Mouse (Mus musculus) lung, postnatal 14 days (tissue): ENCODE data around the gene Ddx42.
A peak's percentile ranks its signal among the peaks of the same experiment; 100 is the strongest.
"Not testable (repeated sequence)": the region's sequence is repeated elsewhere in the genome, so short reads cannot be mapped to it uniquely, and the experiment has no call there.

Experiments
- DNase-seq: peaks from one replicate; pipeline ENCODE4 v3.0.0; 2021

Gene Ddx42

DNA sequence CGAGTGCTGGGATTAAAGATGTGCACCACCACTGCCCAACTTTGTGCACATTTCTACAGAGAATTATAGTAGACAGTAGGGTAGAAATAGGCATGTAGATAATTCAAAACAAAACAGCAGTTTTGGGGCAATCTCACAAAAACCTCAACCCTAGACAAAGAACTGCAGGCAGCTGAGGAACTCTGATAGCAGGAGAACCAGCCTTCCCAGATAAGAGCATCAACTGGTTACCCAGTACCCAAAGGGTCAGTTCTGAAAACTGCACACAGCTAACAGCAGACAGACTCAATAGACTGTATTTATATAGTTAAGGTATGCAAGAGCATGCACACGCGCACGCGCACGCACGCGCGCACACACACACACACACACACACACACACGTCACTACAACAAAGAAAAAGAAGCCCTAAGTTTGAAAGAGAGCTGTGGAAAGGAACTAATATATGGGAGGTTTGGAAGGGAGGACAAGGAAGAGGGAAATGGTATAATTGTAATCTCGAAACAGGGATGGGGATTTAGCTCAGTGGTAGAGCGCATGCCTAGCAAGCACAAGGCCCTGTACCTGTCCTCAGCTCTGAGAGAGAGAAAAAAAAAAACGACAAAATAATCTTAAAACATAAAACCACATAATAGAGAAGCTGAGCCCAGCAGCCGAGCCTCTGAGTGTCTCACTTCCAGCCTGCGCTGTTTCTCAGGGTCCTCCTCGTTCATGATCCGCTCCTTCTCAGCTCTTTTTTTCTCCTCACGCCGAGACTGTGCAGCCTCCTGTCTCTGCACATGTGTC, 15.2 kb upstream of the Ddx42 start:
- no peak for DNase-seq

DNA sequence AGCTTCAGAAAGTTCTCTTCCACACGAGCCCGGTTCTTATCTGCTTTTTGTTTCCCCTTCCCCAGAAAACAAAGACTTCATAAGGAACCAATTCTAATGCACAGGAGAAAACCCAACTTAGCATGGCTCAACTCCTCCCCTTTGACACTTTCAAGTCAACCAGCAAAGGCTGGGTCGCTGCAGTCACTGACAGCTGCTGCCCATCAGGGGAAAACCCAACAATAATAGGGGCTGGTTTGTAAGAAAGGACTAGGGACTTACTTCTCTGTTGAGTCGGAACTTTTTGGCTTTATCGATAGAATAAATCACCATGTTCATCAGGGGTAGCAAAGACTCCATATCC, 14.6 kb upstream of the Ddx42 start, which contains the start of gene Strada:
Gene Strada, minus strand, starts transcription at position 46 of the 343 bp plus-strand sequence.
- DNase-seq, result no peak

DNA sequence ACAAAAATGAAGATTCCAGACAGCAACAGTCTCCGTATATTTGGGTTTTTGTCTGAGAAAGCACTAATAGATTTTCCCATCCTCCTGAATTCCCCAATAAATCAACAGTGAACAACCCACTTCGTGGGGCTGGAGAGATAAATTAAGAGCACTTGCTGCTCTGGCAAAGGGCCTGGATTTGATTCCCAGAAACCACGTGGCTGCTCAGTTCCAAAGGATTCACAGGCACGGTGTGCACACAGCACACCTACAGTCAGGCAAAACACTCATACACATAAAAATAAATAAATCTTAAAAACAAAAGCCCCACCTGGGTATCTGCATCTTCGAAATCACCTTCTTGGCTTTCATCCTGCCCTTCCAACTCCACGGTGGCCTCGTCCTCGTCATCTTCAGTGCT, 4.0 kb upstream of the Ddx42 start:
- no peak for DNase-seq

DNA sequence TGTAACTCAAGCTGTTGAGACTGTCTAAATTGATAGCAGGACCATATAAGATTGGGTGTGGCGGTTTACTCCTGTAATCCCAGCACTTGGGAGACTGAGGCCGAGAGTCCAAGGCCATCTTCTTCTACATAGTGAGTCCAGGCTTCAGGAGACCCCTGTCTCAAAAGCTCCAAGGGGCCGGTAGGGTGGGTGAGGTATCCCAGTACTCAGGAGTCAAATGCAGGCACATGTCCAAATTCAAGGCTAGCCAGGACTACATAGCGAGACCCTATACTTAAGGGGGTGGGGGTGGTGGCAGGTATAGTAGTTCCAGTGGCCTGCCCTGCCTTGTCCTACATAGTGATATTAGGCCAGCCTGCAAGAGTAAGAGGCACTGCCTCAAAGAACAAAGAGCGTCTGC, 1.9 kb upstream of the Ddx42 start:
- DNase-seq, result no peak

DNA sequence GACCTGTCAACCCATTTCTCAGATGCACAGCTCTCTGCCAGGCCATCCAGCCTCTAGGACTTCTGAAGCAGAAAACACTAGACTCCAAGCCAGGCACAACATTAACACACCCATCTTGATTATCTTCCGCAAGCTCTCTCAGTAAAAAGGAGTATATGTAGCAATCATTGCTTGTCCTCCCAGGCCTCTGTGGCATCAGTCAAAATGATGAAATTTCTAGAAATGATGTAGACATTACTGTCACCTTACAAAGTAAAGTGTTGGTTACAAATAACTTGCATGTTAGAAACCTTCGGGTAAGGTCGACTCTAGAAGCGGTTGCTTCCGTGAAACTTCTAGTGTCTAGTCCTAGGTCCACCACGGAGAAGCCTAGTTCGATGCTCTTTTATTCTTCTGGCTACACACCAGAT, 1.3 kb upstream of the Ddx42 start:
- no peak for DNase-seq

DNA sequence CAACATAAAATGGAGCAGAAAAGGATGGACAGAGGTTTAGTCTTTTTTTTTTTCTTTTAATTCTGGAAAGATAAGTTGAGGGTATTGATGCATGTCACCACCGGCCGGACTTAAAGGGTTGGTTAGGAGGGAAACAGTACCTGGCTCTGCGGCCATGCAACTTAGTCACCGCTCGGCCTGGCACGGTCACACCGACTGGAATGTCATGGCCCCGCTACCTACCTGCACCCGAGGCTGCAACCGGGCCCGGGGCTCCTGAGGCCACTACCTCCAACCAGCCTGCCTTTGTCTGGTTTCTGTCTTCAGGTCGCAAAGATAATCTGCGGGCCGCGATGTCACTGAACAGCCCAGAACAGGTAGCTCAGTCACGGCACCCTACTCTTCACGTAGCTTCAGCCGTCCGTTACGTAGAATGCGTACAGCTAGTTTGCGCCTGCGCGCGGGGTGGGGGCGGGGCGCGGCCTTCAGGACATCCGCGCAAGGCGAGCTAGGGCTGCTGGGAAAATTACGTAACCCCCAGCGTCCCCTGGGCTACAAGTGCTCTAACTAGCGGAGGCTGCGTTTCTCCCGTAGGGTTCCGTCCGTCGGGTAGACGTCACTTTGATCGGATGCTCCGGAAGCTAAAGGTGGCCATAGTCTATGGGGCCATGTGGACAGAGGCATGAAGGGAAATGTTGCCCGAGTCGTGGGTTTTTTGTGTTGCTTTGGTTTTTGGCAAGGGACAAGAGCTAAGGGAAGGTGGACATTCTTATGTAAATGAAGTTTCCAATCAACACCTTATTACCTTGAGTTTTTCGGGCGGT, 598 bp upstream of the Ddx42 start, which contains the start of gene Ccdc47:
Gene Ccdc47, minus strand, starts transcription at position 418 of the 803 bp plus-strand sequence.
- DNase-seq, result peak; percentile 93

DNA sequence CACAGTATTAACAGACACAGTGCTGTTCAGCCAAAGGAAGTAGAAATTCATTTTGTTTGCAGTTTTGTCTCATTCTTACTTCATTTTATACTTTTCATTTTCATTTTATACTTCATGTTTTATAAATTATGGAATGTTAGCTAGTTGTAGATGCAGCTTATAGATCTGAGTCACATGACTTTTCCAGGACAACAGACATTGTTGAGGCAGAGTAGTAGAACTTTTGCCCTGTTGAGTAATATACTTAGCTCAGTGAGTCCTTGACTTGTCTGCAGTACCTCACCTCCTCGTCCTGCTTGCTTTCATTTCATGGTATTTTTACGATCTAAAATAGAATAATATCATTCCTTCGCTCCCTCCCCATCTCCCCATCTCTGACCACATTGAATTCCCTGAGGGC, 3.9 kb downstream of the Ddx42 start:
- no peak for DNase-seq

DNA sequence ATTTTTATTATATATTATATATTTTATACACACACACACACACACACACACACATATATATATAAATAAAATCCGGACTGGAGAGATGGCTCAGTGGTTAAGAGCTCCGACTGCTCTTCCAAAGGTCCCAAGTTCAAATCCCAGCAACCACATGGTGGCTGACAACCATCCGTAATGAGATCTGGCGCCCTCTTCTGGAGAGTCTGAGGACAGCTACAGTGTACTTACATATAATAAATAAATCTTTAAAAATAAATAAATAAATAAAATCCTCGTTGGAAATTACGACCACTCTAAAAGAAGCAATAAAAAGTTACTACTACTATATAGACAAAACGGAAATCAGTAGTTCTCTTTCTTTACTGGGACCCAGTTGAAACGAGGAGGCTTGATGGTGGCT, 17.3 kb downstream of the Ddx42 start:
- not testable (repeated sequence) for DNase-seq

DNA sequence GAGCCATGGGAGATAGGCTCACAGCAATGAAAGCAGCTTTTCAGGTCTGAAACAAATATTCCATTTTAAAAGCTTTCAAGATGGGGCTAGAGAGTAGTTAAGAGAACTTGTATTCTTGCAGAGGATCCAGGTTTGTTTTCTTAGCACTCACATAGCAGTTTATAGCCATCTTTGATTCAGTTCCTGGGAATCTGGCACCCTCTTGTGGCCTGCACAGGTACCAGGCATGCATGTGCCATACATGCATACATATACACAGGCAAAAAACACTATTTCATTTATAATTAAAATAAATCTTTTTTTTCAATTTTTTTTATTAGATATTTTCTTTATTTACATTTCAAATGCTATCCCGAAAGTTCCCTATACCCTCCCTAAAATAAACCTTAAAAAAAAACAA, 30.1 kb downstream of the Ddx42 start:
- DNase-seq, result no peak

DNA sequence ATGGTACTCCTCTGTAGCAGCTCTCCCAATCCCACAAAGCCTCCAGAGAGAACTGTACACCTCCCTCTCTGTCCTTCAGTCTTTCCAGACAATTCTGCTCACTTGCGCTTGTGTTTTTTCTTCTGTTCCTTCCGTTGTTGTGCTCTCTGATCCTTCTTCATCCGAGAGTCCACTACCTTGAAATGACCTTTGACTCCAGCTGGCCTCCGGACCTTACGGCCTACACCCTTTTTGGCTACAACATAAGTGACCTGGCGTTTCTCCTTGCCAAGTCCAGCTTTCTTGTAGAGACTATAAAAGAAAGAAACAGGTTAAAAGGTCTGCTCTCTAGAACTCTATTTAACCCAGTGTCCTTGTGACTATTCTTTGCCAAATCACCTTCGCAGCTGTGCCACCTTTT, 32.6 kb downstream of the Ddx42 start:
- DNase-seq, result no peak

DNA sequence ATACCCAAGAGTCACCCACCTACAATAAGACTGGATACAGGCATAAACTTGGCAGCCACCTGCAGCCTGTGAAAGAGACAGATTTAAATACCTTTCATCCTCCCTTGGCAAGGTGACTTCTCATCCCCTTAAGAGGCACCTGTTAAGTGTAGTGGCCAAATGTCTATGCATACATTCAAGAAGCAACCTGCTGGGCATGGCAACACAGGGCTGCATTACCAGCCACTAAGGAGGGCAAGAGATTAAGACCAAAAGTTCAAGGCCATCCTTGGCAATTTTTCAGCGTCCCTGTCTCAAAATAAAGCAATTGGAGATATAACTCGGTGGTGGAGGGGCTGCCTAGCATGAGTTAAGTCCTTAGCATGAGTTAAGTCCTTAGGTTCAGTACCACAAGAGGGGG, 38.0 kb downstream of the Ddx42 start:
- DNase-seq, result no peak

DNA sequence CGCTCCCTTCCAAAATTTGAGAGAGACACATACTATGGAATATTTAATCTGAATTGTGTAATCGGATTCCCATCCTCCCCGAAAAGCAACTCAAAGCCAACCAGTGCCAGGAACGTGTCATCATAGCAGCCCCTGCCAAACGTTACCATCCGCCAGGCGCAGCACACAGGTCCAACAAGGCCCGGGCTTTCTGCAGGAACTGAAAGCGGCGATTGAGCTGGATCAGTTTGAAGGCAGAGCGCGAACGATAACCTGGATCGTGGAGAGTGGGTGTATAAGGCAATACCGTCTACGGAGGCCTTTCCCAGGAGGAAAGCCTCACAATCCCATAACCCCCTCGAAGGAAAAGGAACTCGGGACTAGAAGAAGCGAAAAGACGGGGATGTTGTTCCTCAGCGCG, 38.4 kb downstream of the Ddx42 start:
- DNase-seq, result no peak

DNA sequence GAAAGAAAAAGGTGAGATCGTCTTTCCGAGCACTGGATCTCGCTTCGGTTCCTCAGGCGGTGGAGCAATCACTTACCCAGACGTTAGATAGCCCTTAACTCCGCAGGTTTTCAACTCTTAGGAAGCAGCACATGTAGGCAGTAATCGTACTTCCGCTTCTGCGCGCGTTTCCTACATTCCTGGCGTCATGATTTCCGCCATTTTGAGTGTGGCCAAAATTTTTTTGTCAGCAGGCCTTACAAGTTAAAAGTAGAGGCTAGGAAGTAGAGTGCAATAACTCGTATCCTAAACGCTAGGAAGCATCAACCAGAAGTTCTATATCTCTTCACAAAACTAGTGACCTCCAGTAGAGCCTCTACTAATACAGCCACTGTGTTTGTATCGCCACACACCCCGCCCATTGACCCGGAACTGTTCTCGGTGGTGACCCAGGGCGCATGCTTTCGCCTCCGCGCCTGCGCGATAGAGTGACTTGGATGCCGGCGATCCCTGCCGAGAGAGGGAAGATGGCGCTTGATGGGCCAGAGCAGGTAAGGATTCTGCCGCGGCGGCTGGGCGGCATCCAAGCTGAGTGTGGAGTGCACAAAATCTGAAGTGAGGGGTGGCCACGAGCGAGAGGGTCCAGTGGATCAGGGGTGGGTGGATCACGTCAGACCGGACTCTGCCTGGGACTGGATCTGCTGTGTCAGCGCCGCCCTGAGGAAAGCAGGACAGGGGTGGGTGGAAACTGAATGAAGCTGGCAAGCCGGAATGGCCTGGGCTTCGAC, 39.1 kb downstream of the Ddx42 start, which contains the start of the genes Ftsj3 and Psmc5:
Gene Ftsj3, minus strand, starts transcription at position 395 of the 767 bp plus-strand sequence.
Gene Psmc5, plus strand, starts transcription at position 470 of the 767 bp plus-strand sequence.
- peak; percentile 100 for DNase-seq

DNA sequence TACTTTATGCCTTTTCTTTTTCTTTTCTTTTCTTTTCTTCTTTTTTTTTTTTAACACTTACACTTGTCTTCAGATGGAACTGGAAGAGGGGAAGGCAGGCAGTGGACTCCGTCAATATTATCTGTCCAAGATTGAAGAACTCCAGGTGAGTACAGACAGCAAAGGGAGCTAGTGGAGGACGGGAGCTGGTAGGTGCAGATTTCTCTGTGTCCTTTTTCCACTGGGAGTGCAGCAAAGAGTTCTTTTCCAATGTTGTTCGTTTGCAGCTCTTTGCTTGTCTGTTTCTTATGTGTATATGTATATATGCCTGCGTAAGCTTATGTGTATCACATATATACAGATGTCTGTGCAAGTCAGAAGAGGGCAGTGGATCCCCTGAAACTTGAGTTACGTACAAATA, 40.0 kb downstream of the Ddx42 start:
- DNase-seq, result peak; percentile 58

DNA sequence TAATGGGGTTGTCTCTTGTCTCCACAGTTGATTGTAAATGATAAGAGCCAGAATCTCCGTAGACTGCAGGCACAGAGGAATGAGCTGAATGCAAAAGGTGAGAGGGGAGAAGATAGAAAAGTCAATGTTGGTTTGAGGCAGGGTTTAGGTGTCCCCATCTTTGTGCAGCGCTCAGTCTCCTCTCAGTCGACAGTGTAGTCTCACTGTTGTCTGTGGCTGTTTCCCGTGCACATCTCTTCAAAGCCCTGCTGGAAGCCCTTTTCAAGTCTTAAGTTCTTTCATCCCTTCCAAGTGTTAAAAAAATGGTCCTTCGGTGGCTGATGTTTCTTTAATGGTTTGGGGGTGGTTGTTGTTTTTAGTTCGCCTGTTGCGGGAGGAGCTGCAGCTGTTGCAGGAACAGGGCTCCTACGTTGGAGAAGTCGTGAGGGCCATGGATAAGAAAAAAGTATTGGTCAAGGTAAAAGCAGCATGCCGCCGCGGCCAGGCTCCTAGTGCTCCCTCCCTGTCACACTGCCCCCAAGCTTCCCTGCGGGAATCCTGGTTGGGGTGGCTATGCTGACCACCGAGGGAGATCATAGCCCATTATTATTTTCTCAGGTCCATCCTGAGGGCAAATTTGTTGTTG, 44.2 kb downstream of the Ddx42 start:
- DNase-seq, result no peak

DNA sequence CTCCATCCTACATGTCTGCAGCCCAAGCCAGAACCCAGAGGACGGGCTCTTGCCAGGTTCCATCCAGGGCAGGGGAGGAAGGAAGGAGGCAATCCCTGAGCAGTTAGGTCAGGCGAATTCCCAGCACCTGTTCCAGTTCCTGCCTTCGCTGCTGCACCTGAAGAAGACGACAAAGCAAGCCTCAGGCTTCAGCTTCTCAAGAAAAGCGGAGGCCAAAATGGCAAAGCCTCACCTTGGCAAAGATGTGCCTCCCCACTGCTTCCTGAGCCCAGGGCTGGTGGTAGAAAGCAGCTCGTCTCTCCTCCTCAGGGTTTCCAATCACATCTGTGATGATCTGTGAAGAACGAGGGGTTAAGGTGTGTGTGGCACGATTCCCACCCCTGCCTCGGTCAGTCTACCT, 47.2 kb downstream of the Ddx42 start:
- DNase-seq, result no peak

DNA sequence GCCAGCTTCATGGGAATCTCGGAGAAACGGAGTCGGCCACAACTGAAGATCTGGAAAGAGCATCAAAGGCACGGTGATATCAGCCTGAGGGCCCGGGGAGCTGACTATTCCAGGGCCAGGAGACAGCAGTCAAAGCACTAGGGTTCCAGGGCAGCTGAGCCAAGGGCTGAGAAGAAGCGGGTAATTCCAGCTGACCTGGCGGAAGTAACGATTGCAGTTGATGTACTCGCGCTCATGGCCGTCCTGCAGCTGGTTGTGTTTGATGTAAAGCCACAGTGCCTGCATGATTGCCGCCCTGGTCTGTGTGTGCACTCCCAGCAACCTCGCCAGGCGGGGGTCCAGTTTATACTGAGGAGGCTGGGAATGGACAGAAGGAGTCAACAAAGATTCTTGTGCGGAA, 48.3 kb downstream of the Ddx42 start:
- DNase-seq, result no peak

DNA sequence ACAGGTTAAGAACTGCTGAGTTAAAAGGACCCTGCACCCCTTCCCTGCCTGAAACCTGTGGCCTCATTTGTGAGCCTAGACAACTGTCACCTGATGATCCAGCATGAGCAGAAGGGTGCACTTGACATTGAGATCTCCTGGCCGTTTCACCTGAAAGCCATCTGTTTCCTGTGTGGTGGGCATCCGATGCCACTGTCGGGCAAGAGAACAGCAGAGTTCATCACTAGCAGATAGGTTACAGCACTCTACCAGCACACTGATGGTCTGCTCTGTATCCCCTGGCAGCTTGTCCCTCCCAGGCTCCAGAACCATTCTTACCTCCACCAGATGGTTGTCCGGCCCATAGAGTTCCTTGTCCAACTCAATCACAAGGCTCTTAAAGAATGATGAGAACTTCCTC, 48.8 kb downstream of the Ddx42 start:
- no peak for DNase-seq

DNA sequence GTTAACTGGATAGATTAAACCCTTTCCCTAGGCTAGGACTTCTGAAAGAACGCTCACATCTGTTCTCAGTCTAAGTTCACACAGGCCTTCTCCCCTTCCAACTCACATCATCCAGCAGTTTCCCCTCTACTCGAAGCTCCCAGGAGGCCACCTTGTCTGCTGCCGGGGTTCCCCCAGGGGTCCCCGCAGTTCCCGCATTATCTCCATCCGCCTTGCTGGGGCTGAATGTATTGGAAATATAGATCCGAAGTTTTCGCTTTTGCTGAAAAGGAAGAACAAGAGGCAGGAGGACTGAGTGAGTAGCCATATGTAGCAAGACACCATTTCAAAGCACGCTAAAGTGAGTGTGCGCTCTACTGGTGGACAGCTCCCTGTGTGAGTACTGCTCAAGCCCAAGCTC, 49.7 kb downstream of the Ddx42 start:
- DNase-seq, result no peak

DNA sequence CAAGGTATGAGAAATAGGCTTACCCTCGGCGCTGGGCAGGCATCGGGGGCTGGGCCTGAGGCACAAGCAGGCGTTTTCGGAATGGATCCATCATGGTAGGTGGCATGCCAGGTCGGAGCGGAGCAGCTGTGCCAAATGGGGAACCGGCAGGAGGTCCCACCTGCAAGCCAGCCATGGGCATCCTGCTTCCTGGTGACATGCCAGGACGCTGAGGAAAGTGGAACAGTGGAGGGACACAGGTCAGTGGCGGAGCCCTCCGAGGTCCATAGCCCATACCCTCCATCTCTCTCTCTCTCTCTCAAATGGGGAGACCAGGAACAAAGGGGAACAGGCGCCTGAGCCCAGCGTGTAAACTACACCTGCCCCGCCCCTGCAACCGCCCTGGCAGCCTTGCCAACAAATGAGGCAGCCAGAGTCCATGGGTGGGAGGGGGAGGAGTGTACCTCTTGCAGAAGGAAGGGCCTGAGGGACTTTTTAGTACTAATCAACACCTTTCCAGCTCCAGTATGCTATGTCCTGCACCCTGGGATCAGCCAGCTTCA, 50.7 kb downstream of the Ddx42 start:
- DNase-seq, result peak; percentile 57

DNA sequence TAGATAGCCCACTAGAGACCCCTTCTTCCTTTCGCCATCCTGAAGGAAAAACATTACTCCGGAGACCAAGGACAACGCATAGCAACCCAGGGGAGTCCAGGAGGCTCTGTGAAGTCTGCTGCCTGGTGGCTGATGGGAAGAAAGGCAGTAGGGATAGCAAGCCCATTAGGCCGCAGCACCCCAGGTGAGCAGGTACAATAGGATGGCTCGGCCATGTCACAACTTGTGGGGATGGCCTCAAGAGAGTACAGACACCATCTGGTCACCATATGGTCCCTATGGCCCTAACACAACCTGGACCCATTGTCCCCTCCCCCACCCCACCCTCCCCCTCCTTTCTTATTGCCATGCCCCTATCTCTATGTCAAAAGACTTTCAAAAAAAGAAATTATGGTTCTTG, 51.1 kb downstream of the Ddx42 start:
- DNase-seq, result no peak

DNA sequence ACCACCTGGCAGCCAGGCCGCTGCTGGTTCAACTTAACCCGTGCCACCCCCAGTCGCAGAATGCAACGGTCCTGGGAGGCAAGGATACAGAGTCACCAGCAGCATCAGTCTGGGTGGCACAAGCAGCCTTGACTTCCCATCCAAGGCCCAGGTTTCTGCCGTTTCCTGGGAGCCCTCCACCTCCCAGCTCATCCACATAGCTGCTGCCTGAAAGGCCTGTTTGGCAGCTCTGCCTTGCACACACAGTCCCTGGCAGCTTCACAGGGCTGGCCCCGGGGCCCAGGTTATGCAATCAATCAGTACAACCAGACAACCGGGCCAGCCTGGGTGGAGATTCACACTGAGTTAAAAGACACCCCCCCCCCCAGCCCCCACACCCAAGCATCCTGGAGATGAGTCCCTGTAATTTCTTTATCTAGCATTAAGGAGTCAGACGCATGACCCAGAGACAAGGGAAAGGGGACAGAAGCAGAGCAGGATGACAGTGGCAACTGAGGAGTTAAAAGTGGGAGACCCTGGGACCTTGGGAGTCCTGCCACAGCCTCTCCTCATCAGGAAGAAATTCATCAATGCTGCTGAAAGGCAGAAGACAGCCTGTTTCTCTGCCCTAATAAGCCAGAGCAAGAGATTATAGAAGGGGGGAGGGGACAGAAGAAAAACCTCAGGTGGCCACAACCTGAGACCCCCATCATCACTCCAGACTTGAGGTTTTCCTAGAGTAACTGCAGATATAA, 51.8 kb downstream of the Ddx42 start:
- peak; percentile 80 for DNase-seq
